Comparison of ENCODE assay signal across 9 mouse cellular contexts in the genomic region with DNA sequence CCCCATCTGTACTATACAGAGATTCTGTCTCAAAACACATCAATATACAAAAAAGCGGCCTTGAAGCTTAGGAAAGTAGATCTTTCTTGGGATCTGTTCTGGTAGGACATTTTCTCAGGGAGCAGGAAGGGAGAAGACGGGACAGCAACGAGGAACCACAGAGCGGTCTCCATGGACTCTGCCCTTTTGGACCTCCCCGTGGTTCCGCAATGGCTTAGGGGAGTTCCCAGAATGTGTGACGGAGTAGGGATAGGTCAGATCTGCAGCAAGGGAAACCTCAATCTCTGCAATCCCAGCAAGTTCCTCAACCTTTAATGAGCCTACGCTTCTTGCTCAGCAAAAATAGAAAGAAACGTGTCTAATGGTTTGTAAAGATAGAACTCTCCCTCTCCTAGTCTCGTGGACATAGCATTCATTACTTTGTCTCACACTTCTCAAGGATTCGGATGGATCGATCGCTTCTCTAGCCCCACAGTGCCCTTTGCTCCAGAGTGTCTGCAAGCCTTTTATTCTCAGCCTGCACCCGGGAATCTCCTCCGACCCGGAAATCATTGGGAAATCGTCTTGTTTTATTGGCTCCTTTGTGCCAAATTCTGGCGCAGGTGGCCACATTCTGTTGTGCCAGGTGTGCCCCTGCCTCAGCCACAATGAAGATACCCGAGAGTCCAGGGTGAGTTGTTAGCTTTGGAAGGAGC. TPM values are rescaled to one million over a fixed set of nuclear protein-coding genes. Genes with fewer than 3 reads are reported as not detected.
A peak's percentile ranks its signal among the peaks of the same experiment; 100 is the strongest.
DNase-seq lines count a peak whose midpoint lies in the region; ATAC-seq and TF ChIP-seq lines count a peak whose summit lies in the region.
"Had no signal": no experiment of that assay in that cellular context is flagged by ENCODE, and none has a peak within 500 bp of the region (broad histone marks: within the 10 kb centered on the region; RNA-seq: fewer than 3 reads in every experiment).

No protein-coding gene starts in this region.

- no peaks in the 10 kb centered on the region for H3K36me3 ChIP-seq in forebrain, embryonic 10.5 days (replicated peaks)
- H3K36me3 ChIP-seq in heart, postnatal 0 days (replicated peaks; ENCODE audit: control insufficient read depth, insufficient read depth, low read length), result no peaks in the 10 kb centered on the region

- 15% methylated on average over 19 of the region's 19 CpGs for WGBS in forebrain, embryonic 10.5 days
- WGBS in heart, postnatal 0 days, result 11% methylated on average over 19 of the region's 19 CpGs

- H3K4me1 ChIP-seq in forebrain, embryonic 10.5 days, result peaks cover 21% of the 10 kb centered on the region
- H3K4me1 ChIP-seq in heart, postnatal 0 days (ENCODE audit: control insufficient read depth, insufficient read depth), result peaks cover 8% of the 10 kb centered on the region; the same call in 1 of the 2 replicates

- no peak for DNase-seq in left cerebral cortex, adult 2 months (ENCODE audit: extremely low spot score in 1 of 2, low spot score in 2 of 2)
- no peak for DNase-seq in left cerebral cortex, adult 8-10 months (ENCODE audit: low spot score in 2 of 2)
- DNase-seq in forebrain, embryonic 10.5 days (ENCODE audit: extremely low spot score, low spot score), result peak; percentile 16
- peak; percentile 45 for DNase-seq in heart, postnatal 0 days (ENCODE audit: low spot score)
- peak; percentile 78 for DNase-seq in kidney, postnatal 14 days
- peak; percentile 78 for DNase-seq in lung, postnatal 36 days
- DNase-seq in retina, embryonic 14.5 days (ENCODE audit: low spot score), result peak; percentile 29
- DNase-seq in right cerebral cortex, postnatal 36 days (ENCODE audit: low spot score in 2 of 2), result no peak

- peak; percentile 52; the same call in 1 of the 2 replicates for ATAC-seq in heart, postnatal 0 days (ENCODE audit: insufficient read depth, low read depth)

- intact Hi-C loops in left cerebral cortex, adult 2 months (cut with DNase I), result no loop called here

- peak overlapping the region; percentile 68 for H3K9ac ChIP-seq in heart, postnatal 0 days (replicated peaks; ENCODE audit: low read depth, low read length)

- peaks cover 9% of the 10 kb centered on the region for H3K27me3 ChIP-seq in forebrain, embryonic 10.5 days (ENCODE audit: poor library complexity, severe bottlenecking)
- no peaks in the 10 kb centered on the region for H3K27me3 ChIP-seq in heart, postnatal 0 days (ENCODE audit: control insufficient read depth, insufficient read depth, low read length)

- TF ChIP-seq CTCF in left cerebral cortex, adult 2 months (IDR thresholded peaks at IDR 0.05), result no peak
- TF ChIP-seq CTCF in heart, postnatal 0 days (IDR thresholded peaks at IDR 0.05; ENCODE audit: low read depth), result no peak

- H3K4me2 ChIP-seq in heart, postnatal 0 days (ENCODE audit: low read depth, low read length), result peak overlapping the region; percentile 74

- H3K9me3 ChIP-seq in forebrain, embryonic 10.5 days, result no peaks in the 10 kb centered on the region
- no peaks in the 10 kb centered on the region for H3K9me3 ChIP-seq in heart, postnatal 0 days (replicated peaks; ENCODE audit: control insufficient read depth, low read length)

- peak overlapping the region; percentile 83 for H3K27ac ChIP-seq in left cerebral cortex, adult 2 months
- H3K27ac ChIP-seq in forebrain, embryonic 10.5 days, result peak overlapping the region; percentile 87
- peak overlapping the region; percentile 75 for H3K27ac ChIP-seq in heart, postnatal 0 days (ENCODE audit: low read depth)

- TF ChIP-seq EP300 in heart, postnatal 0 days (IDR thresholded peaks at IDR 0.05; ENCODE audit: low read depth), result no peak

- peak overlapping the region; percentile 55 for H3K4me3 ChIP-seq in left cerebral cortex, adult 2 months
- peak overlapping the region; percentile 66 for H3K4me3 ChIP-seq in forebrain, embryonic 10.5 days
- H3K4me3 ChIP-seq in heart, postnatal 0 days (ENCODE audit: low read depth, low read length), result peak overlapping the region; percentile 65

RNA-seq across cellular contexts. Expression of gene Arpin, which starts 0.5 kb away (rescaled TPM):
- 10 to 100 TPM in 1 of 2 experiments, 1 to 10 TPM in 1; 9.8 to 11.7 TPM for total RNA-seq in left cerebral cortex, adult 2 months (2021)
- total RNA-seq in left cerebral cortex, adult 8-10 months (2022), result 10 to 100 TPM; 15.1 to 21.3 (median 16.1) TPM
- 21.1 and 21.7 TPM in 2 replicates for polyA plus RNA-seq in forebrain, embryonic 10.5 days (2016; fragmentation: Nextera tagmentation; extraction: Ambion mirVana)
- 39.0 and 54.3 TPM in 2 replicates for total RNA-seq in heart, postnatal 0 days (2014; rRNA removed; ENCODE audit: low replicate concordance)
- polyA plus RNA-seq in heart, postnatal 0 days (2015; fragmentation: Nextera tagmentation; extraction: Ambion mirVana), result 19.6 and 21.7 TPM in 2 replicates
- total RNA-seq: CH12.LX had no signal

RNA-seq across cellular contexts. Expression of gene Ap3s2, which starts 15.2 kb away (rescaled TPM):
- total RNA-seq in left cerebral cortex, adult 2 months (2021), result 10 to 100 TPM; 37.5 to 46.0 TPM
- total RNA-seq in left cerebral cortex, adult 8-10 months (2022), result 10 to 100 TPM; 42.3 to 48.8 (median 44.4) TPM
- polyA plus RNA-seq in forebrain, embryonic 10.5 days (2016; fragmentation: Nextera tagmentation; extraction: Ambion mirVana), result 49.2 and 51.2 TPM in 2 replicates
- total RNA-seq in heart, postnatal 0 days (2014; rRNA removed; ENCODE audit: low replicate concordance), result 9.8 and 11.9 TPM in 2 replicates
- 20.5 and 21.5 TPM in 2 replicates for polyA plus RNA-seq in heart, postnatal 0 days (2015; fragmentation: Nextera tagmentation; extraction: Ambion mirVana)

Comparison
In these comparisons a context has a peak if more than half of its experiments do, and no peak if none do; other contexts are left out.
1. DNase-seq: peak in forebrain, embryonic 10.5 days (single experiment), heart, postnatal 0 days (single experiment), kidney, postnatal 14 days (single experiment), lung, postnatal 36 days (single experiment) and retina, embryonic 14.5 days (single experiment); none in left cerebral cortex, adult 2 months (0 of 2), left cerebral cortex, adult 8-10 months (0 of 2) and right cerebral cortex, postnatal 36 days (0 of 2).
2. Peak in every context shown above with its lines, with median percentiles within 50 percentile points of each other: H3K27ac ChIP-seq and H3K4me3 ChIP-seq.